Mouse (Mus musculus) CH12.LX (cell line): ENCODE results near the gene Tas2r143.

Source experiments
- CHD2 ChIP-seq: IDR thresholded peaks from 2 replicates; pipeline ENCODE4 v1.6.1; 2011; ENCODE audit warnings: low read length, improper control_type of control experiment
- EP300 ChIP-seq: IDR thresholded peaks from 2 replicates; pipeline ENCODE4 v1.6.1; 2011; ENCODE audit warnings: low read length, improper control_type of control experiment
- MAFK ChIP-seq: IDR thresholded peaks from 2 replicates; pipeline ENCODE4 v1.6.1; 2011; ENCODE audit warnings: low read length, improper control_type of control experiment; ENCODE audit not compliant: insufficient replicate concordance
- RCOR1 ChIP-seq: conservative IDR thresholded peaks from 2 replicates; pipeline ENCODE4 v1.6.1; 2012; ENCODE audit warnings: low read depth, mild to moderate bottlenecking, inconsistent platforms, low read length, improper control_type of control experiment
- SIN3A ChIP-seq: IDR thresholded peaks from 2 replicates; pipeline ENCODE4 v1.6.1; 2012; ENCODE audit warnings: low read length, improper control_type of control experiment, inconsistent platforms

DNA sequence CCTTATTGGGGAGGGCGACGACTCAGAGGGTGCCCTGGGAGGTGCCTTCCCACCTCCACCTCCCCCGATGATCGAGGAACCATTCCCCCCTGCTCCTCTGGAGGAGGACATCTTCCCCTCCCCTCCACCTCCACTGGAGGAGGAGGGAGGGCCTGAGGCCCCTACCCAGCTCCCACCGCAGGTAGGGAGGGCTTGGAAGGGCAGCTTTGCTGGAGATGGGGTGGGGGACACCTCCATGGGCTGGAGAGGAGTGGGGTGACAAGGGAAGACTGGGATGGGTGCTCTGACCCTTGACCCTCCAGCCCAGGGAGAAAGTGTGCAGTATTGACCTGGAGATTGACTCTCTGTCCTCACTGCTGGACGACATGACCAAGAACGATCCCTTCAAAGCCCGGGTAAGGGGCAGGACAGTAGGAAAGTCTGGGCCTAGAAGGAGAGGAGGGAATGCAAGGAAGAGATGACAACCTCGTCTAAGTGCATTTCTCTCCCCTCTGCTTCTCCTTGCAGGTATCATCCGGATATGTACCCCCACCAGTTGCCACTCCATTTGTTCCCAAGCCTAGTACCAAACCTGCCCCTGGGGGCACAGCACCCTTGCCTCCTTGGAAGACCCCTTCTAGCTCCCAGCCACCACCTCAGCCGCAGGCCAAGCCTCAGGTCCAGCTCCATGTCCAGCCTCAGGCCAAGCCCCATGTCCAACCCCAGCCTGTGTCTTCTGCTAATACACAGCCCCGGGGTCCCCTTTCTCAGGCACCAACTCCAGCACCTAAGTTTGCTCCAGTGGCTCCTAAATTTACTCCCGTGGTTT lies 48.9 kb upstream of the Tas2r143 start:
- TF ChIP-seq RCOR1 (no peak), MAFK (no peak), CHD2 (no peak), EP300 (no peak), SIN3A (no peak)
